Mouse (Mus musculus) liver, adult 2 months (tissue): ENCODE results near the gene Agpat1. TPM values are rescaled to one million over a fixed set of nuclear protein-coding genes. Genes with fewer than 3 reads are reported as not detected.
A peak's percentile ranks its signal among the peaks of the same experiment; 100 is the strongest.

Source experiments
- DNase-seq: peaks from one replicate; pipeline ENCODE4 v3.0.0-alpha.2; 2011; ENCODE audit warnings: low read depth, low spot score; ENCODE audit errors: extremely low read depth
- H3K27ac ChIP-seq: fragments of 200-500 bp; replicated peaks from 2 replicates; pipeline ENCODE4 v1.5.1; 2012; ENCODE audit warnings: low read depth, mild to moderate bottlenecking, control low read depth, inconsistent platforms, low read length; ENCODE audit not compliant: insufficient read depth
- H3K27me3 ChIP-seq: fragments of 200-500 bp; 2 replicates; pipeline ENCODE4 v1.6.1; 2012; ENCODE audit warnings: mild to moderate bottlenecking, moderate library complexity, low read length, inconsistent platforms; ENCODE audit not compliant: control insufficient read depth, insufficient read depth
- H3K36me3 ChIP-seq: fragments of 200-500 bp; 2 replicates; pipeline ENCODE4 v1.6.1; 2012; ENCODE audit warnings: low read length, inconsistent platforms; ENCODE audit not compliant: control insufficient read depth, insufficient read depth
- H3K4me1 ChIP-seq: fragments of 200-500 bp; 2 replicates; pipeline ENCODE4 v1.6.1; 2011; ENCODE audit warnings: low read length; ENCODE audit not compliant: control insufficient read depth, insufficient read depth
- H3K4me3 ChIP-seq: fragments of 200-500 bp; 2 replicates; pipeline ENCODE4 v1.5.1; 2011; ENCODE audit warnings: low read depth, mild to moderate bottlenecking, control low read depth, low read length, moderate library complexity; ENCODE audit not compliant: insufficient read depth
- H3K79me2 ChIP-seq: fragments of 200-500 bp; 2 replicates; pipeline ENCODE4 v1.6.1; 2012; ENCODE audit warnings: inconsistent platforms, mild to moderate bottlenecking, low read length, moderate library complexity; ENCODE audit not compliant: control insufficient read depth, insufficient read depth
- H3K9ac ChIP-seq: fragments of 200-500 bp; 2 replicates; pipeline ENCODE4 v1.6.1; 2012; ENCODE audit warnings: low read depth, mild to moderate bottlenecking, control low read depth, inconsistent platforms, low read length
- CTCF ChIP-seq: fragments of 200-500 bp; IDR thresholded peaks from 2 replicates; pipeline ENCODE4 v1.5.1; 2011; ENCODE audit warnings: low read depth, low read length, control low read depth
- POLR2A ChIP-seq: fragments of 200-500 bp; IDR thresholded peaks from 2 replicates; pipeline ENCODE4 v1.6.1; 2011; ENCODE audit warnings: low read length, control low read depth; ENCODE audit not compliant: insufficient read depth; ENCODE audit errors: extremely low read depth
- WGBS: fragments of 180-500 bp; shearing (Covaris S2); methylation state at CpG from one replicate; pipeline ENCODE4 v1.1.7; 2018; 5-methylcytosine and 5-hydroxymethylcytosine counted together
- polyA plus RNA-seq: library from polyadenylated mRNA; depleted of rRNA; stranded (reverse); fragments of >200 nt; gene quantifications from 2 replicates; pipeline ENCODE4 v1.2.3, GENCODE M21; 2012
- total RNA-seq: library from RNA; depleted of rRNA; stranded (reverse); fragments of >200 nt; gene quantifications from 2 replicates; pipeline ENCODE4 v1.2.3, GENCODE M21; 2014

The Agpat1 gene
- total and polyA plus RNA-seq, 2 experiments = 4.3 to 40.5 TPM

DNA sequence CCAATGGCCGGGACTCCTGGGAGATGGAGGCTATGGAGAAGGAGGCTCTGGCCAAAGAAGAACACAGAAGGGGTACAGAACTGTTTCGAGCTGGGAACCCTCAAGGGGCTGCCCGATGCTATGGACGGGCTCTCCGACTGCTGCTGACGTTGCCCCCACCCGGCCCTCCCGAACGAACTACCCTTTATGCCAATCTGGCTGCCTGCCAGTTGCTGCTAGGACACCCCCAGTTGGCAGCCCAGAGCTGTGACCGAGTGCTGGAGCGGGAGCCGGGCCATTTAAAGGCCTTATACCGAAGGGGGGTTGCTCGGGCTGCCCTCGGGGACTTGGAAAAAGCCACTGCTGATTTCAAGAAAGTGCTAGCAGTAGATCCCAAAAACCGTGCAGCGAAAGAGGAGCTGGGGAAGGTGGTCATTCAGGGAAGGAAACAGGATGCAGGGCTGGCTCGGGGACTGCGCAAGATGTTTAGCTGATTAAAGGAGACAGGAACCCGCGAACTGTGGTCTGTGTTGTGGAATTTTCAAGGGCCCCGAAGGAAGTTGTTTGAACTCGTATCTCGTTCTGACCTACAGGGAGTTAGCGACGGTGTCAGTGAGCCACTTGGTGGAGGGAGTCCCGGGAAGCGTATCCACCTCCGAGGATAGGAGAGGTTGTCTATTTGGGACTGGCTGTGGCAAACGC lies 41.9 kb downstream of the Agpat1 start:
- peaks cover 12% of the 10 kb centered on the region for H3K4me1 ChIP-seq
- no peak overlapping the region for H3K27ac ChIP-seq
- H3K27me3 ChIP-seq = no peaks in the 10 kb centered on the region
- TF ChIP-seq POLR2A (no peak), CTCF (no peak)
- H3K9ac ChIP-seq = no peak overlapping the region
- H3K4me3 ChIP-seq = no peak overlapping the region
- WGBS = 80% methylated on average over 30 of the region's 30 CpGs
- DNase-seq = no peak
- no peaks in the 10 kb centered on the region; the same call in 1 of the 2 replicates for H3K79me2 ChIP-seq
- no peaks in the 10 kb centered on the region for H3K36me3 ChIP-seq

DNA sequence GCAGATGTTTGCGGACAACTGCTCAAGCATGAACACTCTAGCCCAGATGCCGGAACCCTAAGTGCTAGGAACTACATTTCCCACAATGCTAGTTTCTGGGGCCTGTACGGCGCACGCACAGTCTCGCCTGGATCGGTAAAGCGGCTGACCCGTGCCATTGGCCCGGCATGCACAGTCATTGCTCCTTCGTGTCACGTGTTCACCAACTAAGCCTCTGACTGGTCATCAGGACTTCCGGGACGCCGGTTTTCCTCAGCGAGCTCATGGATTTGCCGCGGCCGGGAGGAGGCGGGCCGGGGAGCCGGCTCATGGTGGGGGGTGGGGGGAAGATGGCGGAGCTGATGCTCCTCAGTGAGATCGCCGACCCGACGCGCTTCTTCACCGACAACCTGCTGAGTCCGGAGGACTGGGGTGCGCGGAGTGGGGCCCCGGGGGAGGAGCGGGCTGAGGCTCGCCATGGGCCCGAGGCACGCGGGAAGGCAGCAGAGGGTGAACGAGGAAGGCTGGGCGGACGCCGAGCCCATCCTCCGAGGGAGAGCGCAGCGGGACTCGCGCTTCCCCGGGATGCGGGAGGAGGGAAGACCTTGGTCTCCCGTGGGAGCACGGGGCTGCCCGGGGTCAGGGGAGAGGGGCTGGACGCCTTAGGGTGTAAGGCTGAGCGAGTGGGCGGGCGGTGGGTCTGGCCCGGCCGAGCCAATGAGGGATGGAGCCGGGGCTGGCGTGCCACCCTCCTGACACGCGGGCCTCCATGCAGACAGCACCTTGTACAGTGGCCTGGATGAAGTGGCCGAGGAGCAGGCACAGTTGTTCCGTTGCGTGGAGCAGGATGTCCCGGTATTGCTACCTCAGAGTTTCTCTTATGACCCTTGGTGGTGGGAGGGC lies 43.1 kb downstream of the Agpat1 start, which contains the start of gene Atf6b:
TSS of gene Atf6b (plus strand) at position 241 of the 882 bp plus-strand sequence.
- Histone ChIP-seq H3K36me3 (no peaks in the 10 kb centered on the region), H3K9ac (peak within 1 kb of the TSS; percentile 72), H3K4me1 (peaks cover 12% of the 10 kb centered on the region), H3K27me3 (no peaks in the 10 kb centered on the region), H3K4me3 (peak within 1 kb of the TSS; percentile 79), H3K79me2 (no peaks in the 10 kb centered on the region; the same call in 1 of the 2 replicates), H3K27ac (peak within 1 kb of the TSS; percentile 61)
- peak; percentile 97 for DNase-seq
- WGBS = under 1% methylated on average over 65 of the region's 66 CpGs
- TF ChIP-seq POLR2A (0 out of 2 replicates have a peak, but pooled peaks have one; percentile 46), CTCF (no peak)

DNA sequence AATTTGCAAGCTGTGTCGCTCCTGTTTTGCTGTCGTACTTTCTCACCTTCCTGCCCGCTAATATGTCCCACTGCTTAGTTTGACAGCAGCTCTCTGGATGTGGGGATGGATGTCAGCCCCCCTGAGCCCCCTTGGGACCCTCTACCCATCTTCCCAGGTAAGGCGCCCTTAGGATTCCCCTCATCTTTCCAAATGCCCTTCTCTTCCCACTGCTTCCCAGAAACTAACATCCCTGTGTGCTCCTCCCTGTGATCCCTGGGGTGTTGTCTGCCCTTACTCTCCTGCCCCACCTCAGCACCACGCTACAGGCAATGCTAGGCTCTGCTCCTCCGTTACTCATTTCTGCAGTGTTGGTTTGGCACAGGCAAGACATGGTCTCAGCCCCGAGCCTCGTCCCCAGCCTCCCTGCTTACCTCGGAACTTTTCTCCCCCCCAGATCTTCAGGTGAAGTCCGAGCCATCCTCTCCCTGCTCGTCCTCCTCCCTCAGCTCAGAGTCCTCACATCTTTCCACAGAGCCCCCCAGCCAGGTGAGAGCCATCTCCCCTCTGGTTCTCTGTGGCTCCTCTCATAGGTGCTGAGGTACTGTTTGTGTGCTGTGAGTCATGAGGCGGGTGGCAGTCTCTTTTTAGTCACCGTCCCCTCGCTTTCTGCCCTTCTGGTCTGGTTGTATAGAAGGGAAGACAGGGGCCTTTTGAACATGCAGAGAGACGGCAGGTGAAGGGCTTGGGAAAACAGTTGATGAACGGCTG lies 44.3 kb downstream of the Agpat1 start:
- Histone ChIP-seq H3K4me3 (no peak overlapping the region), H3K27ac (no peak overlapping the region), H3K9ac (no peak overlapping the region), H3K4me1 (peaks cover 12% of the 10 kb centered on the region), H3K79me2 (no peaks in the 10 kb centered on the region; the same call in 1 of the 2 replicates), H3K27me3 (no peaks in the 10 kb centered on the region), H3K36me3 (peaks cover 1% of the 10 kb centered on the region; the same call in 1 of the 2 replicates)
- no peak for TF ChIP-seq CTCF
- no peak for TF ChIP-seq POLR2A
- no peak for DNase-seq
- WGBS = 91% methylated on average over 16 of the region's 16 CpGs

DNA sequence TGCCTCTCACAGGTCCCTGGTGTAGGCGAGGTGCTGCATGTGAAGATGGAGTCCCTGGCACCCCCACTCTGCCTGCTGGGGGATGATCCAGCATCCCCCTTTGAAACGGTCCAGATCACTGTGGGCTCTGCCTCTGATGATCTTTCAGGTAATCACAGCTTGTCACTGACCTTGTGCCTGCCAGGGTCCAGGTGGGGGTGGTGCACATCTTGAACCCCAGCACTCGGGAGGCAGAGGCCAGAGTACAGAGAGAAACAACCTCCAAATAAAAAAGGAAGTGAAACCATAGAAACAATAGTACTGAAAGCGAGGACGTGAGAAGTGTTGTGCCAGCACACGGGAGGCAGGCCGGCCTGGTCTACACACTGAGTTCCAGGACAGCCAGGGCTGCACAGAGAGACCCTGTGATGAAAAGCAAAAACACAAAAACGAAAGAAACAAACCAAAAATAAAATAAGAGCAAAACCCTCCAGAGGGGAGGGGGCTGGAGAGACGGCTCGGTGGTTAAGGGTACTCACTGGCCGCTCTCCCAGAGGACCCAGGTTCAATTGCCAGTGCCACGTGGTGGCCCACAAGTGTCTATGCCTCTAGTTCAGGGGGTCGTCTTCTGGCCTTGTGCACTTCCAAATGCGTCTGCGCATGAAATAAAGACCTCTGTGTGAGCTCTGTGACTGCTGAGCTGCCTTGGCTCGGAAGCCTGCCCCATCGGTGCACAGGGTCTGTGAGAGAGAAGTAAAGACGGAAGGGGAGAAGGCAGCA lies 45.2 kb downstream of the Agpat1 start:
- TF ChIP-seq POLR2A = no peak
- TF ChIP-seq CTCF = no peak
- peaks cover 12% of the 10 kb centered on the region for H3K4me1 ChIP-seq
- 85% methylated on average over 18 of the region's 18 CpGs for WGBS
- no peaks in the 10 kb centered on the region for H3K27me3 ChIP-seq
- no peak overlapping the region for H3K4me3 ChIP-seq
- peaks cover 3% of the 10 kb centered on the region; the same call in 1 of the 2 replicates for H3K36me3 ChIP-seq
- no peak overlapping the region for H3K27ac ChIP-seq
- DNase-seq = no peak
- no peak overlapping the region for H3K9ac ChIP-seq
- H3K79me2 ChIP-seq = no peaks in the 10 kb centered on the region; the same call in 1 of the 2 replicates

DNA sequence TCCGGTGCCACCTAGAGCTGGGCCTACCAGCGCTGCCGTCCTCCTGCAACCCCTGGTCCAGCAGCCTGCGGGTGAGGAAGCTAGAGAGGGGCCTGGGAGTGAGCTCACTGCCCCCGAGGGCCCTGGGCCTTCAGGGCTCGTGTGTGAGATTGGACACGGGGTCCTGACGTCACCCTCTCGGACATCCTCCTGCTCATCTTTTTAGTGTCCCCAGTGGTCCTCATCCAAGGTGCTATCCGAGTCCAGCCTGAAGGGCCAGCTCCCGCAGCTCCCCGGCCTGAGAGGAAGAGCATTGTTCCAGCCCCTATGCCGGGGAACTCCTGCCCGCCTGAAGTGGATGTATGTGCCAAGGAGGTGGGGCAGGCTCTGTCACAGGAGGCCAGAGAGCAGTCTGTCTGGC lies 46.7 kb downstream of the Agpat1 start:
- Histone ChIP-seq H3K36me3 (peaks cover 3% of the 10 kb centered on the region; the same call in 1 of the 2 replicates), H3K27me3 (no peaks in the 10 kb centered on the region), H3K4me3 (no peak overlapping the region), H3K9ac (no peak overlapping the region), H3K27ac (no peak overlapping the region), H3K4me1 (peaks cover 9% of the 10 kb centered on the region), H3K79me2 (no peaks in the 10 kb centered on the region; the same call in 1 of the 2 replicates)
- DNase-seq = no peak
- WGBS = 96% methylated on average over 14 of the region's 14 CpGs
- TF ChIP-seq CTCF (no peak), POLR2A (no peak)
